Mouse (Mus musculus): ENCODE data around the gene Rabl3. TPM values are rescaled to one million over a fixed set of nuclear protein-coding genes. Genes with fewer than 3 reads are reported as not detected.

Rabl3 gene
- polyA plus RNA-seq, 1 experiment from 2014 or later = 20.4 TPM

DNA sequence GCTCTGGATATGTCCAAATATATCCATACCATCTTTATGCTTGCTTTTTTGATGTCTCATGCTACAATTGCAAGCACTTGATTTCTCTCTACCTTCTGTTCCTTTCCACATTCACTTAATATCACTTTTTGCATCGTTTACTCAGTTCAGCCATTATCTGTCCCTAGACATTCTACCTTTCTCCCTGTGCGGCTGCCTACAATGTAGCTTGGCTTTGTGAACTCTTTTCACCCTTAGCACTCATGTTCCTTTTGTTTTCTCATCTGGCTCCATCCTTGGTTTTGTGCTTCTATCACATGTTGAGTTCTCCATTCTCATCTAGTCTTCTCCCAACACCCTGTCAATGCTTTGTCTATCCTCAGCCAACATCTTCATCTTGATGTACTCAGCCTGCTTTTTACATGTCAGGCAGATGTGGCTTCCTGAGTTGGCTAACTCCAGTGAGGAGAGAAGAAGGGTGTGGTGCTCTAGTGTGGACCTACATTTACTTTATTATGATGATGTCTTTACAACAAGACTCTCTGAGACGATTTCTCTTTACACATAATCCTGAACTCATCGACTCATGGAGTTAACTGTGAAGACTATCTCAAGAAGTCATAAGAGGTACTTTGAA, 22.0 kb upstream of the Rabl3 start:
- Histone ChIP-seq H3K9ac (ENCODE audit: low read length) (no peak overlapping the region), H3K36me3 (ENCODE audit: control insufficient read depth, insufficient read depth) (peaks cover 39% of the 10 kb centered on the region), H3K9me3 (replicated peaks; ENCODE audit: control insufficient read depth, low read length) (peaks cover 5% of the 10 kb centered on the region; the same call in 1 of the 2 replicates), H3K27me3 (ENCODE audit: control insufficient read depth, insufficient read depth, low read length) (no peaks in the 10 kb centered on the region), H3K4me1 (ENCODE audit: control insufficient read depth, insufficient read depth, low read length) (no peaks in the 10 kb centered on the region), H3K4me3 (ENCODE audit: low read length) (no peak overlapping the region), H3K27ac (ENCODE audit: low read length) (no peak overlapping the region), H3K4me2 (ENCODE audit: low read depth, low read length) (no peak overlapping the region)
- 96% methylated on average over 4 of the region's 4 CpGs for WGBS
- no peak for ATAC-seq (replicated peaks; ENCODE audit: extremely low read depth, insufficient read depth, low FRiP score)

DNA sequence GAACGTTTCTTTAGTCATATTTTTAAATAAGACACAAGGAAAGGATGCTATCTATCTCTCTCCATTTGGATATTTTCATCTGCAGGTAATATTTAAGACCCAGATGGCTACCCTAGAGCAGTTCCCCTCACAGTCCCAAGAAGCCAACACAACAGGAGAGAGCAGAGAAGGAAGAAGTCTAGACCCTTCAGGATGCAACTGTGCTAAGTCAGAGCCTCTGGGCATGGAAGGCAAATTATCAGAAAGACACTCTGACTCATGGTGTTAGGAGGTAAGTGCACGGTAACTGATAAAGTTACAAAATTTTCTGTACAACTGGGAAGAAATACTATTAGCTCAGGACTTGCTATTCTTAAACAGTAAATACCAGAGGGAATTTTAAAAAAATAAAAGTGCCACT, 21.0 kb upstream of the Rabl3 start:
- Histone ChIP-seq H3K27ac (ENCODE audit: low read length) (no peak overlapping the region), H3K4me2 (ENCODE audit: low read depth, low read length) (no peak overlapping the region), H3K4me3 (ENCODE audit: low read length) (no peak overlapping the region), H3K36me3 (ENCODE audit: control insufficient read depth, insufficient read depth) (peaks cover 44% of the 10 kb centered on the region), H3K9ac (ENCODE audit: low read length) (no peak overlapping the region), H3K9me3 (replicated peaks; ENCODE audit: control insufficient read depth, low read length) (peaks cover 8% of the 10 kb centered on the region), H3K27me3 (ENCODE audit: control insufficient read depth, insufficient read depth, low read length) (no peaks in the 10 kb centered on the region), H3K4me1 (ENCODE audit: control insufficient read depth, insufficient read depth, low read length) (no peaks in the 10 kb centered on the region)
- no peak for ATAC-seq (replicated peaks; ENCODE audit: extremely low read depth, insufficient read depth, low FRiP score)
- 59% methylated on average over 2 of the region's 2 CpGs for WGBS

DNA sequence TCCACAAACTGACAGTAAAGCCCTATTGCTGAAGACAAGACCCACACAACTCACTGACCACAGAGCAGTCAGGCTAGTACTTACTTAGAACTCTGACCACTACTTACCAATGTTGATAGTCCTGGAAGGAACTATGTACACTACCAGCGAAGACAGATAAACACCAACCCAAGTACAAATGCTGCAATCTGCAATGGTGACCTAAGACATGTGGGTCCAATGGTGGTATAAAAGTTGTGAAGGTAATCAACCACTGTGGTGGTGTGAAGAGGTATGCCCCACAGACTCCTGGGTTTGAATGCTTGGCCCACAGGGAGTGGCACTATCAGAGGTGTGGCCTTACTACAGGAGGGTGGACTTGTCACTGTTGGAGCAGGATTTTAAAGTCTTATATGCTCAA, 20.0 kb upstream of the Rabl3 start:
- WGBS = 100% methylated on average over 1 of the region's 1 CpGs
- no peak for ATAC-seq (replicated peaks; ENCODE audit: extremely low read depth, insufficient read depth, low FRiP score)
- H3K27ac ChIP-seq (ENCODE audit: low read length) = no peak overlapping the region
- no peak overlapping the region for H3K4me2 ChIP-seq (ENCODE audit: low read depth, low read length)
- H3K27me3 ChIP-seq (ENCODE audit: control insufficient read depth, insufficient read depth, low read length) = no peaks in the 10 kb centered on the region
- no peak overlapping the region for H3K4me3 ChIP-seq (ENCODE audit: low read length)
- peaks cover 47% of the 10 kb centered on the region for H3K36me3 ChIP-seq (ENCODE audit: control insufficient read depth, insufficient read depth)
- no peaks in the 10 kb centered on the region for H3K4me1 ChIP-seq (ENCODE audit: control insufficient read depth, insufficient read depth, low read length)
- no peak overlapping the region for H3K9ac ChIP-seq (ENCODE audit: low read length)
- peaks cover 13% of the 10 kb centered on the region for H3K9me3 ChIP-seq (replicated peaks; ENCODE audit: control insufficient read depth, low read length)

DNA sequence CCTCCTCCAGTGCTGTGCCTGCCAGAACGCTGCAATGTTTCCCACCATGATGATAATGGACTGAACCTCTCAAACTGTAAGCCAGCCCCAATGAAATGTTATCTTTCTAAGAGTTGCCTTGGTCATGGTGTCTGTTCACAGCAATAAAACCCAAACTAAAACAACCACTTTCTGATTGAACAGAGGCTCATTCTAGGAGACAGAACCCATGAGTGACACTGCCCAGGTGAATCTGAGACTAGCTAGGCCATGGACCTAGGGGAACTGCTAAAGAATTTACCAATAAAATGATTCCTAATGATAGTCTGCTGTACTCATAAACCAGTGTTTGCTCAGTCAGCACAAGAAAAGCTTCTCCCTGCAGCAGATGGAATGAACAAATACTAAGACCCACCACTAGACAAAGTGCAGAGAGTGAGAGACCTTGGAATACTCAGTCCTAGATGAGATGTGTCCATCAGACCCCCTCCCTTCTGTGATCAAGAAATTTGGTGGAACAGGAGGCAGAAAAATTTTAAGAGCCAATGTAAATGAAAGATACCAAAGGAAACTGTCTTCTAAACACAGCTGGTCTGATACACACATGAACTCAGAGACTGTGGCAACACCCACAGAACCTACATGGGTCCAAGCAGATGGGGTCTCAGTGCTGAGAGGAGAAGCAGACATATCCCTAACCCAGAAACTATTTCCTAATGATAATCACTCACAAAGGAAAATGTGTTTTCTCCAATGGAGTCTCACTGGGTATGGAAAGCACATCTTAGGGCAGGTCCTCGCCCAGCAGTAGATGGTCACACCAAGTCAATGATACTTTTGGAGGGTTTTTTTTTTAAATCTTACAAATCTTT, 19.3 kb upstream of the Rabl3 start:
- Histone ChIP-seq H3K4me3 (ENCODE audit: low read length) (no peak overlapping the region), H3K27ac (ENCODE audit: low read length) (no peak overlapping the region), H3K9me3 (replicated peaks; ENCODE audit: control insufficient read depth, low read length) (peaks cover 13% of the 10 kb centered on the region), H3K4me1 (ENCODE audit: control insufficient read depth, insufficient read depth, low read length) (peaks cover 2% of the 10 kb centered on the region; the same call in 1 of the 2 replicates), H3K27me3 (ENCODE audit: control insufficient read depth, insufficient read depth, low read length) (no peaks in the 10 kb centered on the region), H3K4me2 (ENCODE audit: low read depth, low read length) (no peak overlapping the region), H3K36me3 (ENCODE audit: control insufficient read depth, insufficient read depth) (peaks cover 45% of the 10 kb centered on the region), H3K9ac (ENCODE audit: low read length) (no peak overlapping the region)
- WGBS = 94% methylated on average over 2 of the region's 2 CpGs
- no peak for ATAC-seq (replicated peaks; ENCODE audit: extremely low read depth, insufficient read depth, low FRiP score)

DNA sequence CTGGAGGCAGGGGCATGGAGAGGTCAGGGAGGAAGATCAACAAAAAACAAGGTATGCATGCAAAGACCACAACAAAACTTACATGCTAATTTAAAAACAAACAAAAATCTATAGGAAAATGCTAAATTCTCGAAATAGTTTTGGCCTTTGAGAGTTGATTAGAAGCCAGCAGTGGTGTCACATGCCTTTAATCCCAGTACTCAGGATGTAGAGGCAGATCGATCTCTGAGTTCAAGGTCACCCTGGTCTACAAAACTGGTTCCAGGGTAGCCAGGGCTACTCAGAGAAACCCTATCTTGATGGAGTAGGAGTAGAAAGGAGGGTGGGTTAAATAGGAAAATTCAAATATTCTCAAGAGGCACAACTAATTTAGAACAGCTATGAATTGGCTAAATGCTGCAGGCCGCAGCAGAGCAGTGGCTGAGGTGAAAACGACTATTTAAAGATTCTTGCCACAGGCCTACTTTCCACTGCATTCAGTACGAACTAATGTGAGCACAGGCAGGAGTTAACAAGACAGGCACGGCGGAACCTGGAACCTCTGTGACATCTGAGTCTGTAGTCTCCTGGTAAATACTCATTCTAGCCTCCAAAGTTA, 17.5 kb upstream of the Rabl3 start:
- 83% methylated on average over 7 of the region's 7 CpGs for WGBS
- ATAC-seq (replicated peaks; ENCODE audit: extremely low read depth, insufficient read depth, low FRiP score) = no peak
- no peak overlapping the region for H3K4me3 ChIP-seq (ENCODE audit: low read length)
- peaks cover 13% of the 10 kb centered on the region for H3K9me3 ChIP-seq (replicated peaks; ENCODE audit: control insufficient read depth, low read length)
- no peak overlapping the region for H3K27ac ChIP-seq (ENCODE audit: low read length)
- H3K4me1 ChIP-seq (ENCODE audit: control insufficient read depth, insufficient read depth, low read length) = peaks cover 13% of the 10 kb centered on the region
- no peak overlapping the region for H3K9ac ChIP-seq (ENCODE audit: low read length)
- peaks cover 40% of the 10 kb centered on the region for H3K36me3 ChIP-seq (ENCODE audit: control insufficient read depth, insufficient read depth)
- H3K27me3 ChIP-seq (ENCODE audit: control insufficient read depth, insufficient read depth, low read length) = no peaks in the 10 kb centered on the region
- H3K4me2 ChIP-seq (ENCODE audit: low read depth, low read length) = no peak overlapping the region

DNA sequence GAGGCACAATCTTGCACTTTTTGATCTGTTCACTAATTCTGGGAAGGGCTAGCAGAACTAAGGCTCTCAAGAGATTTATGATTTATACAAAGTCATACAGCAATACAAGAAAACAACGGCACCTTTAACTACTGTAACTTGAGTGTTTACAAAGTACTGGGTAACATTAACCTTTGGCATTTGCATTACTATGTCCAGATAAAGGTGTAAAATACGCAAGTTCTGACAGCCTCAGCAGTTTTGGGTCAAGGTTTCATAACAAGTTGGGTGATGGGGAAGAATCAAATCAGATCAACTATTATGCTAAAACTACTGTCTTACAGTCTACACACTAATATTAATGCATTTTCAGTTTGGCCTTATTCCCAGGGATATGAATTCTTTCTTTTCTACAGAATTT, 14.6 kb upstream of the Rabl3 start:
- no peak overlapping the region for H3K27ac ChIP-seq (ENCODE audit: low read length)
- H3K27me3 ChIP-seq (ENCODE audit: control insufficient read depth, insufficient read depth, low read length) = no peaks in the 10 kb centered on the region
- peaks cover 22% of the 10 kb centered on the region for H3K4me1 ChIP-seq (ENCODE audit: control insufficient read depth, insufficient read depth, low read length)
- ATAC-seq (replicated peaks; ENCODE audit: extremely low read depth, insufficient read depth, low FRiP score) = no peak
- WGBS = 85% methylated on average over 2 of the region's 2 CpGs
- peaks cover 12% of the 10 kb centered on the region for H3K9me3 ChIP-seq (replicated peaks; ENCODE audit: control insufficient read depth, low read length)
- H3K4me2 ChIP-seq (ENCODE audit: low read depth, low read length) = no peak overlapping the region
- H3K36me3 ChIP-seq (ENCODE audit: control insufficient read depth, insufficient read depth) = peaks cover 33% of the 10 kb centered on the region
- no peak overlapping the region for H3K9ac ChIP-seq (ENCODE audit: low read length)
- no peak overlapping the region for H3K4me3 ChIP-seq (ENCODE audit: low read length)

DNA sequence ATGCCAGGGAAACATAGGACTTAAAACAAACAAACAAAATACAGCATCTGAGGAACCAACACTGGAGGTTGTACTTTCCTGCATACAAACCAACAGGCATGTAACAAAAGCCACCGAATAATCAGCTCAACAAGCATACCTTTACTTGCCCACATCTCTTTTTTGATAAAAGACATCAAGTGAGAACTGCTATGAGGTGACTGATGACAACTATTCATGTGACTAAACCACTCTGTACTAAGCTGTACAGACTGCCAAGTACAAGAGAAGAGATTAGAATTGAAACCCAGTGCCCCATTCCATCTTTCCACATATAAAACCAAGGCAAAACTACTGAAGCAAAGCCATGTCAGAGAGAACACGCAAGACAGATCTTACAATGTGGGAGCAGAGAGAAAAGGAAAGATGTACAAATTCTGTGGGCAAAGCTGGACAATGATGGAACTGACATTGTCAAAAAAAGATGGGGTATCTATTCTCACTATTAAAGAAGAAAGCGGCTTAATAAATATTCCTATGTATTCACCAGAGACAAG, 12.9 kb upstream of the Rabl3 start:
- peak overlapping the region; percentile 24; the same call in 1 of the 2 replicates for H3K4me2 ChIP-seq (ENCODE audit: low read depth, low read length)
- H3K4me3 ChIP-seq (ENCODE audit: low read length) = no peak overlapping the region
- no peaks in the 10 kb centered on the region for H3K27me3 ChIP-seq (ENCODE audit: control insufficient read depth, insufficient read depth, low read length)
- peak; percentile 89 for ATAC-seq (replicated peaks; ENCODE audit: extremely low read depth, insufficient read depth, low FRiP score)
- H3K36me3 ChIP-seq (ENCODE audit: control insufficient read depth, insufficient read depth) = peaks cover 20% of the 10 kb centered on the region
- peaks cover 22% of the 10 kb centered on the region for H3K4me1 ChIP-seq (ENCODE audit: control insufficient read depth, insufficient read depth, low read length)
- H3K9me3 ChIP-seq (replicated peaks; ENCODE audit: control insufficient read depth, low read length) = peaks cover 8% of the 10 kb centered on the region
- H3K9ac ChIP-seq (ENCODE audit: low read length) = no peak overlapping the region
- WGBS = 58% methylated on average over 3 of the region's 3 CpGs
- peak overlapping the region; percentile 86 for H3K27ac ChIP-seq (ENCODE audit: low read length)

DNA sequence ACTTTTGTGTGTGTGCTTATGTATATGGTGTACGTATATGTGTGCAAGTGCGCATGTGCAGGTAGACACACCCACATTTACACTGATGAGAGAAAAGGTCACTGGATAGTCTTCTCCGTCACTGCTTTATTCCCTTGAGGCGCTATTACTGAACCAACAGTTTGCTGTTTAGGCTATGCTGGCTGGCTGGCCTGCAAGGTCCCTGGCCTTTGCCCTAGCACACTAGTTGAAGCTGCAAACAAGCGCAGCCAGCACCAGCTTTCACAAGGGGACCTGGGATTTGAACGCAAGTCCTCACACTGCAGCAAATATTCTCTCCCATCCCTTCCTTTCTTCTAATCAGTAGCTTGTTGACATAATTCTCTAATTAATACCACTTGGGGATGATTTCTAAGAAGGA, 9.5 kb upstream of the Rabl3 start:
- Histone ChIP-seq H3K4me1 (ENCODE audit: control insufficient read depth, insufficient read depth, low read length) (peaks cover 26% of the 10 kb centered on the region), H3K36me3 (ENCODE audit: control insufficient read depth, insufficient read depth) (peaks cover 12% of the 10 kb centered on the region), H3K4me2 (ENCODE audit: low read depth, low read length) (no peak overlapping the region), H3K4me3 (ENCODE audit: low read length) (no peak overlapping the region), H3K27me3 (ENCODE audit: control insufficient read depth, insufficient read depth, low read length) (no peaks in the 10 kb centered on the region), H3K27ac (ENCODE audit: low read length) (no peak overlapping the region), H3K9ac (ENCODE audit: low read length) (no peak overlapping the region), H3K9me3 (replicated peaks; ENCODE audit: control insufficient read depth, low read length) (no peaks in the 10 kb centered on the region)
- ATAC-seq (replicated peaks; ENCODE audit: extremely low read depth, insufficient read depth, low FRiP score) = no peak
- WGBS = 92% methylated on average over 6 of the region's 6 CpGs

DNA sequence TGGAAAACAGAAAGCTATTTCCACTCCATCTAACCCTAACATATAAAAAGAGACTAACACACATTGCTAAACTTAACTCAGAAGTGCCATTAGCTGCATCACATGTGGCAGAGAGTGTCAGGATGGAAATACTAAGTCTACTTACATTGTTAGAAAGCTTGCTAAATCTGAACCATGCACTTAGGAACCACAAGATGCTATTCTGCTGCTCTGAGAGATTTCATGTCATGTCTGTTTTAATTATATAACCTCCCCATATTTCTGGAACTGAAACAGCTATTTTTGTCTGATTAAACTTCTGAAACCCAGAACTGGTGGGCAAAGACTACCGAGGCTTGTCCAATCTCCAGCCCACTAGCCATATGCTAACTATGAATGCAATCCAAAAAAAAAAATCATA, 7.6 kb upstream of the Rabl3 start:
- peaks cover 17% of the 10 kb centered on the region for H3K36me3 ChIP-seq (ENCODE audit: control insufficient read depth, insufficient read depth)
- 81% methylated on average over 1 of the region's 1 CpGs for whole genome bisulfite sequencing
- H3K9ac ChIP-seq (ENCODE audit: low read length) = no peak overlapping the region
- no peak overlapping the region for H3K4me3 ChIP-seq (ENCODE audit: low read length)
- no peak overlapping the region for H3K4me2 ChIP-seq (ENCODE audit: low read depth, low read length)
- no peaks in the 10 kb centered on the region for H3K9me3 ChIP-seq (replicated peaks; ENCODE audit: control insufficient read depth, low read length)
- peaks cover 14% of the 10 kb centered on the region for H3K4me1 ChIP-seq (ENCODE audit: control insufficient read depth, insufficient read depth, low read length)
- H3K27me3 ChIP-seq (ENCODE audit: control insufficient read depth, insufficient read depth, low read length) = no peaks in the 10 kb centered on the region
- H3K27ac ChIP-seq (ENCODE audit: low read length) = no peak overlapping the region
- no peak for ATAC-seq (replicated peaks; ENCODE audit: extremely low read depth, insufficient read depth, low FRiP score)
